Comparison of ENCODE assay signal across 15 mouse cellular contexts in genomic region chr13:7175561-7176160, GRCm38 (mm10).
"Had no signal": no experiment of that assay in that cellular context is flagged by ENCODE, and none has a peak within 500 bp of the region (broad histone marks: within the 10 kb centered on the region; RNA-seq: fewer than 3 reads in every experiment).

No protein-coding gene starts in this region.

- H3K27ac ChIP-seq: intestine, embryonic 15.5 days; layer of hippocampus, adult 2 months; limb, embryonic 13.5 days; midbrain, embryonic 10.5 days; neural tube, embryonic 15.5 days had no signal

- H3K4me3 ChIP-seq: intestine, embryonic 15.5 days; layer of hippocampus, adult 2 months; limb, embryonic 13.5 days; midbrain, embryonic 10.5 days; myocyte; neural tube, embryonic 15.5 days had no signal

- DNase-seq: left cerebral cortex, postnatal 4 days; lung, embryonic 14.5 days; lung, postnatal 10 days; lung, postnatal 4 days; midbrain, embryonic 14.5 days; right cerebral cortex, adult 18-20 months; right cerebral cortex, postnatal 25 days; thymus, postnatal 4 days had no signal

- H3K9me3 ChIP-seq: intestine, embryonic 15.5 days; neural tube, embryonic 15.5 days had no signal

- H3K4me2 ChIP-seq: intestine, embryonic 15.5 days; limb, embryonic 13.5 days; liver, embryonic 11.5 days; lung, embryonic 14.5 days; neural tube, embryonic 15.5 days had no signal

- H3K27me3 ChIP-seq: intestine, embryonic 15.5 days; limb, embryonic 13.5 days; neural tube, embryonic 15.5 days had no signal

- H3K9ac ChIP-seq: intestine, embryonic 15.5 days; limb, embryonic 13.5 days; lung, embryonic 14.5 days; neural tube, embryonic 15.5 days had no signal

- H3K36me3 ChIP-seq: intestine, embryonic 15.5 days; limb, embryonic 13.5 days; neural tube, embryonic 15.5 days had no signal

- ATAC-seq: intestine, embryonic 15.5 days had no signal

- H3K4me1 ChIP-seq: intestine, embryonic 15.5 days; limb, embryonic 13.5 days; midbrain, embryonic 10.5 days; neural tube, embryonic 15.5 days had no signal
